Mouse (Mus musculus) c-Kit-negative CD71-positive TER-119-positive erythroid progenitor cells, embryonic 14.5 days (primary cell): ENCODE measurements around the gene Plekhm1.

Source experiments
- DNase-seq: peaks from one replicate; pipeline ENCODE4 v3.0.0-alpha.2; 2013; ENCODE audit warnings: low read depth, low spot score

Gene Plekhm1

GRCm38 (mm10) chr11:103314736-103315374 lies 97.6 kb downstream of the Plekhm1 start:
- no peak for DNase-seq
